Mouse (Mus musculus): ENCODE measurements at regions not wholly inside any gene's neighbourhood (a gene's known extent, or its start where the extent isn't known, plus 50 kb on each side); places are given as distances from the start of the nearest gene placed in this dataset.

DNA sequence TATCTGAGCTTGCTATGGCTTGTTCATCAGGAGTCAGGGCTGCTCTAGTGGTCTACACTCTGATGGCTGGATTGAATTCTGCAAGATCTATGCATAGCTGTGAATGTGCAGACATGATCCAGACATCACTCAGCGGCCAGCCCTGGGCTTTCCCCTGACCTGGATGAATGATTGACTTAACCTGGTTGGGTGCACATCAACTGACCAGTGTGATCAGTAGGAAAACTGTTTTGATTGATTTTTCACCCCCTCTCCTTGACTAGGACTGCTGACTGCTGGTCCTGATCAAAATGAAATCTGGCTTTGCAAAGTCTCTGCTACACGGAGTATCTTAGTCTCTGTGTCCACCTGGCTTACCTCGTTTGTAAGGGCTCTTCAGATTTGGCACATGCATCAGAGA lies 123.3 kb downstream of the Trim29 start:
- TF ChIP-seq POLR2A (IDR thresholded peaks at IDR 0.05; ENCODE audit: insufficient read depth, low read depth, low read length) = no peak
- no peak for TF ChIP-seq CTCF (IDR thresholded peaks at IDR 0.05; ENCODE audit: insufficient read depth, low read depth, low read length)
